Mouse (Mus musculus): Measurements from ENCODE around the gene Erg28.

Gene Erg28

DNA sequence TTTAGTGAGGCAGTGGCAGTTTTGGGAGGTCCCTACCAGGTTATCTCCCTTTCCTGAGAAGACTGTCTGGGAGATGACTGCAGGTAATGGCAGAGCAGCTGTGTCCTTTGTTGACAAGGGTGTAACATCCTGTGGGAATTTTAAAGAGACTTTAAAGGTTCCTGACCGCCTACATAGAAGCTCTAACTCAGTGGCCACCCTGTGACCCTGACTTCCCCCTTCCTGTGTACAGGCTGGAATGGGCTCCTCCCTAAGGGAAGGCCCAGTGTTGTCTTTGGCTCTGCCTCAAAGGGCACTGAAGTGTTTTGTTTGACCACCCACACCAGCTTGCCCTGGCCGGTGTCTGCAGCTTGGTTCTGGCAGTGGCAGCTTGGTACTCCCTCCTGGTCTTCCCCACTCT lies 10.8 kb downstream of the Erg28 start:
- DNase-seq (ENCODE audit: low spot score), result peak; percentile 53

DNA sequence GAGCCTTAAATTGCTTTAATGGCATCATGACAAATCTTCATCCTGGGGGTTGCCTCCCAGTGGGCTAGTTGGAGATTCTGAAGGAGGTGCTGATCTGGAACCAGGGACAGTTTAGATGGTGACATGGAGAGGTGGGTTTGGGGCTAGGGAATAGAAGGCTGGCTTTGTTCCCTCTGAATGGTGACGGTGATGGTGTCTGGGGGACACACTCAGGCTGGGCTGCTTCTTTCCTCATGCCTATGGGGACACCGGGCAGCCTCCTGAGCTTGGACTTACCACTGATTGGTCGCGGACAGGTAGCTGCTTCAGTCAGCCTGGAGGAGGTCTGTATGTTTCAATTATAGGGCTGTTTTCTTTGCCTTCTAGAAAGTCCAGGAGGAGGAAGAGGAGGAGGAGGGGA lies 12.7 kb downstream of the Erg28 start:
- DNase-seq (ENCODE audit: low spot score), result no peak

DNA sequence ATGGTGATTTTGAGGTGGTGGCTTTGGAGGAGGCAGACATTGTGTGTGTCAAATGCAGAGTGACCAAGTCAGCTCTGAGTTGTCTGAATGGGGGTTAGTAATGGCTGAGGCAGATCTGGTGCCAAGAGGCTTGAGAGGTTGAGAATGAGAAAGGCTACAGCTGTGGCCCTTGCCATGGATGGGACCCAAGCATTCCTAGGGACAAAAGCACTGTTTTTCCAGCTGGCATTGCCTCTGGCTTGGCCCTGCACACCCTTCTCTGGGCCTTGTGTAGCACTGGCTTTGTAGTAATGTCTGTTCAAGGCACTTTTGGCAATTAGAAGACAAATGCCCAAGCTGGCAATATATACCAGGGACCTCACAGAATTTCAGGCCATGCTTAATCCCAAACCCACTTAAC lies 13.4 kb downstream of the Erg28 start:
- no peak for DNase-seq (ENCODE audit: low spot score)

DNA sequence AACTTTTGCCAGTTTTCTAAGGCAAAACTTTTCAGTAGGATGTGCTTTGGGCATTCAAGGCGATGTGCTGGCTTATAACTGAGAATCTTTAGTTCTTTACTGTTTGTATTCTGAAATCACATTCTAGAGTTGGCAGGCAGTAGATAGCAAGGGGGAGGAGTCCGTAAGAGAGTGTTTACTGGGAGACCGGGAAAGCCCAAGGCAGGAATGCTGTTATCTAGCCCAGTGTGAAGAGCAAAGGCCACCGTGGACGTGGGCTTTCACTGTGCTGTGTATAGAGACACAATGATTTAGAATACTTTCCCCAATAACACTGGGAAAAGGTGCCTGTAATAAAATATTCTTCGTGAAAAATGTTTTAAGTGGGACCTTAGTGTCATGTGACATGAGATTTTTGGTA lies 14.6 kb downstream of the Erg28 start:
- no peak for DNase-seq (ENCODE audit: low spot score)

DNA sequence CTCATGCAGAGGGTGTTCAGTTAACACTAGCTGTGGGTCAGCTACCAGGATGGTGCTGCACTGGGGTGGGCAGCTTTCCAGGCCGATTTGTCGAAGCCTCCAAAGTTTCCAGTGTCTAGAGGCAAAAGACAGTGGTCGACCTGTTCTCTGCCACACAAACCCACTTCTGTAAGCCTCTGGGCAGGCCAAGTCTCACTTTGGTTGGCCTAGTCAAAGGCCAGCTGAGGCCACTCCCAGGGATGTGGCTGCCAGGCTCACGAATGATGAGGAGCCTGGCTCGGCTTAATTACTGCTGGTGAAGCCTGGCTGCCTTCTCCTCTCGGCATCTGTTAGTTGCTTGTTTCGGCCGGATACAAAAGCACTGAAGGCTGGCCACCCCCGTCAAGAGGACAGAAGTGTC lies 24.3 kb downstream of the Erg28 start:
- DNase-seq (ENCODE audit: low spot score), result no peak

DNA sequence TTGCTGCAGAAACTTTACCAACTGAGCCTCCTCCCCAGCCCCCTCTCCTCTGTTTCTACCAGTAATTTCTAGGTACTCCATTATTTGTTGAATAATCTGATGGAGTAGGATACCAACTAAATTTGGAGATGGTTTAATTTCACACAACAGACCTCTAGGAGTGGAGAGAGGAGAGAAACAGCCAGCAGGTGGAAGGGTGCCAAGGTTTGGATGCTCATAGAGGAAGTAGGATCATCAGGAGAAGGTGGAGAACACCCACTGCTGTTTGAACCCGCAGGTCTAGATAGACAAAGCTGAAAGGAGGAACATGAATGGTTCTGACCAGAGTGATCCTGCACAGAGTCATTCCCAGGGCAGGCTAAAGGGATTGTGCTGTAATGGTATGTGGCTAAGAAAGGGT lies 28.8 kb downstream of the Erg28 start:
- no peak for DNase-seq (ENCODE audit: low spot score)

DNA sequence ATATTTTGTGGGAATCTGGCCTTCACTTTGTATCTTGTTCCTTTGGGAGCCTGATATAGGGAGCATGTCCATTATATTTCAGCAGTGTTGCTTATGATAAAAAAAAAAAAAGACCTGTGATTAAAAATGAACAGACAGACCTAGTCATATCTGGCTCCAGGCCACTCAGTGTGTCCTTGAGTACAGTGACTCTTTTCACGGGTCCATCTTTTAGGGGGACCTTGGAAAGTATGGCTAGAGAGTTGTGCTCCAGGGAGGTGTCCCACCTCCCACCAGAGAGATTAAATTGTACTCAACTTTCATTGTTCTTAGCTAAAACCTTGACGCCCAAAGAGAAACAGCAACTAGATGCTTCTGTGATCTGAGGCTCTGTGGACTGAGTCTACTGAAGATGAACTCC lies 30.3 kb downstream of the Erg28 start:
- DNase-seq (ENCODE audit: low spot score), result peak; percentile 23

DNA sequence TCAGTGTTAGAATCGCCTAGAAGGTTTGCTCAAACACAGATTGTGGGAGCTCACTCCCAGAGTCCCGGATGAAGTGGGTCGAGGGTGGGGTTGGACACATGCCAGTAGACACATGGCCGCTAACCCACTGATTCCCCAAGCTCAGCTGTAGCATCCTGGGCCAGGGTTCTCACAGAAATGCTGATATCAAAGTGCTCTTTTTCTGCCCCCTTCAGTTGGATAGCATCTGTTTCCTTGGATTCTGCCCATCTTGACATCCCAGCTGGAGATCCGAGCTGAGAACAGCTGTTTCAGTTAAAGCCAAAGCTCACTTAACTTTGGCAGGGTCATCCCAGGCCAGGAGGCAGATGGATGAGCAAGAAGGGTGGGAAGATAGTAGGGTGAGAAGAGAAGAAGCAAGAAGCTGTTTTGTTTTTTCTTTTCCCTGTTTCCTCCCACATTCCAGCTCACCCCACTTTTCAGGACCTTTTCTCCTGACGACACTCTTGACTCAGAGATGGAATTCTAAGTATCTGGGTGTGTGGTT lies 31.5 kb downstream of the Erg28 start:
- DNase-seq (ENCODE audit: low spot score), result peak; percentile 29

DNA sequence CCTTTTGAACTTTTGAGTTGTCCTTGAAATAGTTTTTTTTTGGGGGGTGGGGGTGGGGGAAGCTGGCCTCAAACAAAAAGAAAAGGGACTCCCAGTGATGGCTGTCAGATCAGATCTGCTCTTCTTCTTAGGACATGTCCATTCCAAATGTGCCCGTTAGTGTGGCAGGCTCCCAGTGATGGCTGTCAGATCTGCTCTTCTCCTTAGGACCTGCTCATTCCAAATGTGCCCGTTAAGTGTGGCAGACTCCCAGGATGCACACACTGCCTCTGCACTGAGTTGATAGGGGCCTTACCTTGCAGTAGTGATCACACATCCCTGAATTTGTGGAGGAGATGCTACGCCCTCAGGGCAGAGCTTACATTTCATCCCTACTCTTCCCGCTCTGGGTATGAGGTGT lies 32.2 kb downstream of the Erg28 start:
- DNase-seq (ENCODE audit: low spot score), result no peak

DNA sequence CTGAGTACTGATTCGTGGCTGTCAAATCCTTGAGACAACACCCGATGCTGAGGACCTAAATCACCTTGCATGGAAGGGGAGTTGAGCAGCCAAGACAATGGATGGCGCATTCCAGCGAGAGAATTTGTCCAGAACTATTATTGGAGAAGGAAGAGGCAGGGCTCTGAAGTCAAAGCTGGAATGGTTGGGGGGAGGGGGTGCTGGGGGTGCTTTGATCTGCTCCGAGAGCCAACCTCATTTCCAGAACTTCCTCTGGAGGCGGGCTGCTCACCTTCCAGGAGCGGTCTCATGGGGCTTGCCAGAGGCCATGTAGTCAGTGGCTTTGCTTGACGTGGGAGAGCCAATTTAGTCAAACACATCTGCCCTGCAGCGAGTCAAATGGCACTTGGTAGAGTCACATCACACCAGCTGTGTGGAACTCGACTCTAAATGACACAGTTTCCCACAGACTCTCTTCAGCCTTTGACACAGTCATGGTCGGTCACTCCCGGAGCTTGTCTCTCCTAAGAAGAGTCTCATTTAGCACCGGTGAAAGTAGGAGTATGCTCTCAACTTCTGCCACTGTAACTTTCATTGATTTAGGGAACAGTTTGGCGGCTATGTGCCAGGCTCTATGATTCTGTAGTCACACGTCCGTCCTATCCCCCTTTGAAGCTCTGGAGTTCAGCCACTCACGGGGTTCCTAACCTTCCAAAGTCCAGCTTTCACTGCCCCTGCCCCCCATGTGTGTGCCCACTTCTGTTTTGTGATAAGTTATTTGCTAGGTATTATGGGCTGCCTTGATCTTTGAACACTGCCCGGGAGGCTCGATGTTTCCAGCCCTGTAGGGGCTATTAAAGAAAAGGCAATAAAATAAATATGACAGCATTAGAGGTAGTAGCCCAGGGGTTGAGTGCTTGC lies 39.2 kb downstream of the Erg28 start:
- no peak for DNase-seq (ENCODE audit: low spot score)

DNA sequence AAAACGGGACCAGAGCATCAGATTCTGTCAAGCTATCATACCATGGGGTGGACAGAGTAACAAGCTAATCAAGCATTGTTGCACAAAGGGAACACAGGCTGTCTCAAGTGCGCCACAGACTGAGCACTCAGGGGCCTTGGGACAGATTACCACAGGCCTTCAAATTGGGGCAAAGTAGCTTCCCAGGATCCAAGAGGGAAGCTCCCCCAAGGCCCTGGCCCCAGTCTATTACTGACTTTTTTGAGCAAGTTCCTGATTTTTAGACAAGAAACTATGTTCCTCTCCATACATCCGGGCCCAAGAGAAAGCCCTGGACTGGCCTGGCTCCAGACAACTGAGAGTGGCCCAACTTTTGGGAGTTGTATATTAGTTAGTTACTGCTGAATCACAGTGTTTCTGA lies 42.7 kb downstream of the Erg28 start:
- no peak for DNase-seq (ENCODE audit: low spot score)

DNA sequence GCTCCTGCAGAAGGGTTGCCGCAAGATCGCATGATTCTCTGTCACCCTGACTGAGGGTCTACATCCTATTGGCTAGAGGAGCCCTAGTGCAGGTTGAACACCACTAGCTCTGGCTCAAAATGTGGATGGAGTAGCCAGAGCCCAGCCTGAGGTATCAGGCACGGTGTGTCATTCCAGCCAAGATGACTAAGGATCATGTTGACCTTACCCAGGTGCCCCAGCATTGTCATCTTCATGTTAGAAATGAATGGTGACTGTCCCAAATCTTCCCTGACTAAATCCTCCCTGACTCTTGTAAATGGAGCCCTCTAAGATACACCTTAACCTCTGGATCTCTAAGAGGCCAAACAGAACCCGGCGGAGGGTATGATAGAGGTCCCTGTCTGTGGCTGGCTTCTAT lies 44.6 kb downstream of the Erg28 start:
- DNase-seq (ENCODE audit: low spot score), result no peak

DNA sequence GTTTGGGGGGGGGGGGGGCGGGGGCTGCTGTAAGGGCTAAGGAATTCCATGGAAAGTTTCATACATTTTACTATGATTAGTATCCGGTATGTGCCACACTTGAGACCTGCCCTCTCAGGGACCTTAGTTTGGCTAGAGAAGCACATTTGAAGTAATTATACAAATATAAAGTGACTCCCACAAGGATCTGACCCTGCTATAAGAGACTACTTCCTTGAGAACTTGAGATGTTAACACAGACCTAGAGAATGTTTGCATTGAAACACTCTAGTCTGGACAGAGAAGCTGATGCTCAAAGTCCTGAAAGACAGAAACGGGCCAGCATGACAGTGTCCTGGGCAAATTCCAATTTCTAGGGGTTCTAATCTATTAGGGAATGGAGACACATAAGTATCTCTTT lies 45.4 kb downstream of the Erg28 start:
- DNase-seq (ENCODE audit: low spot score), result no peak

DNA sequence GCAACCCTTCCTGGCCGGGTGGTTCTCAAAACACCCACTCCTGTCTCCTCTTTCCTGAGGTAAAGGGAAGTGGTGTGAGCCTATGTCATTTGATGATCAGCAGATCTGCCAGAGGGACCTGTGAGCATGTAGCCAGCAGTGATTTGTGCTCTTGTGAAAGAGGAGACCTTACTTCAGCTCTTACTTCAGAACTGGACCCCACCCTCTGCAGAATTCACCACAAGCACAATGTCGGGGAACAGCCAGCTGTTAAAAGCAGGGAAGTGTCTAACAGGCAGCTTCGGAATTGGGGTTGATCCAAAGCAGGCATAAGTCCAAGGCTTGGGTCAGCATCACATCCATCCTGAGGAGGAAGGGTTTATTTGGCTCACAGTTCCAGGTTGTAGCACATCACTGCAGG lies 53.0 kb downstream of the Erg28 start:
- DNase-seq (ENCODE audit: low spot score), result no peak

DNA sequence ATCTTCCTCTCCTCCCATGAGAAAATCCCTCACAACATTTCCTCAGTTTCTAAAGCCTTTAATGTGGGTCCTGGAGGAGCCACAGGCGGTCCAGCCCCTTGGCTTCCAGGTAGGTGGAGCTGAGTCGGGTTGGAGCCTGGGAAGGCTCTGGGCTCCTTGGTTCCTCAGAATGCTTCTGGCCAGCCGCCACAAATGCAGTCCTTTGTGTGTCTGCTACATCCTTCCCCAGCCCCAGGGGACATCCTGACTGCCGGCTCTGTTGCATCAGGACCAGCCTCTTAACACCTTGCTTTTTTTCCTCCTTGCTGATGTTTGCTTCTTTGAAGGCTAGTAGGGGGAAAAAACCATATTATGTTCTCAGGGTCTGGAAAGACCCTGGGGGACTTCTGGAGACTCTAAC lies 56.6 kb downstream of the Erg28 start:
- DNase-seq (ENCODE audit: low spot score), result no peak

DNA sequence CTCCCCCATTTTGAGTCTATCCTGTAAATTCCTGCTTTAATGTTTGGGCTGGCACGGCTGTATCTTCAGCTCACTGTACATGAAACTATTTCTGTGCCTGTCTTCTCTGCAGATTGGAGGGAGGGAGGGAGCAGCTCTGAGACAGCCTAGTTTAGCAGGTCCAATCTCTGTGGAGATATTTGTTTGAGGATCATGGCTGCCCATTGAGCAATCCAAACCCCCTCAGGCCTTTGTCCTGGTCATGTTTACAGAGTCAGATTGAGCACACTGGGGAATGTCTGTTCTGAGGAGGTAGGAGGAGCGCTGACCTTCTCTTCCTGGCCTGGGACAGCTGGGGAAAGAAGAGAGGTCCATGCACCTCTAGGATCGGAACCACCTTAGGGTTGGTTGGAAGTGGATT lies 58.1 kb downstream of the Erg28 start:
- no peak for DNase-seq (ENCODE audit: low spot score)
